Mouse (Mus musculus) inflammation-experienced regulatory T-cells, adult 16 weeks (primary cell): Measurements from ENCODE around the gene Nek10. TPM values are rescaled to one million over a fixed set of nuclear protein-coding genes. Genes with fewer than 3 reads are reported as not detected.

Experiments used
- polyA plus RNA-seq: library from polyadenylated mRNA; unstranded; fragments of 100-300 nt; shearing (Covaris generic); gene quantifications from one replicate; pipeline ENCODE4 v1.2.1, GENCODE M21; 2017

The Nek10 gene
- polyA plus RNA-seq, result 0.05 TPM

GRCm38 (mm10) chr14:14803115-14803514 lies at the start of gene Nek10:
TSS of gene Nek10 (plus strand) at chr14:14803415.

Other genes with a start within 250 kb of the Nek10 start
- gene Slc4a7, start 101.1 kb upstream of the Nek10 start, polyA plus RNA-seq, result 64.2 TPM